Mouse (Mus musculus): Measurements from ENCODE around the gene Bcl2l10. TPM values are rescaled to one million over a fixed set of nuclear protein-coding genes. Genes with fewer than 3 reads are reported as not detected.

Bcl2l10 gene
- total and polyA plus RNA-seq, 3 experiments: 0.33 TPM; not detected in 2

DNA sequence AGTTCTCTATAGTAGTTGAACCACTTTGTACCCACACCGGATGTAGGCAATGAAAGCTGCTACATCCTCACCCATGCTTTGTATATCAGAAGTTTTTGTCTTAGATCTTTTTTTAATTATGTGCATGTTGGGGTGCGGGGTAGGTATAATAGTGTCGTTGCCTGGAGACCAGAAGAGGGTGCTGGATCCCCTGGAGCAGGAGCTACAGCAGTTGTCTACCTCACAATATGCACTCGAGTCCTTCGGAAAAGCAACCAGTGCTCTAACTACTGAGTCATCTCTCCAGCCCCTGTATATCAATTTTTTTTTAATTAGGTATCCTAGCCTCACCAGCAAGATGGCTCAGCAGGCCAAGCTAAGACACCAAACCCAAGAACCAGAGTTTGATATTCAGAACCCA is 40.5 kb upstream of the Bcl2l10 start:
- Histone ChIP-seq H3K27me3 (ENCODE audit: insufficient read depth, low read length) (peaks cover 5% of the 10 kb centered on the region), H3K4me1 (ENCODE audit: insufficient read depth, low read depth, low read length) (peaks cover 2% of the 10 kb centered on the region; the same call in 1 of the 2 replicates), H3K4me3 (ENCODE audit: low read depth, low read length) (no peak overlapping the region), H3K36me3 (replicated peaks) (no peaks in the 10 kb centered on the region), H3K9me3 (replicated peaks) (no peaks in the 10 kb centered on the region)
- ATAC-seq (ENCODE audit: extremely low read depth, insufficient number of reproducible peaks, low FRiP score, poor library complexity, severe bottlenecking): no peak
- no peak for DNase-seq (ENCODE audit: low spot score)
- no peak for TF ChIP-seq CTCF (IDR thresholded peaks at IDR 0.05; ENCODE audit: low read depth, low read length)
- no peak for TF ChIP-seq GATA2 (IDR thresholded peaks at IDR 0.05; ENCODE audit: borderline replicate concordance, low read depth, low read length)
- no peak for TF ChIP-seq POLR2AphosphoS5 (IDR thresholded peaks at IDR 0.05; ENCODE audit: insufficient replicate concordance, low read depth, low read length)
- TF ChIP-seq TAL1 (conservative IDR thresholded peaks at IDR 0.05; ENCODE audit: low read depth, low read length): no peak
- no peak for TF ChIP-seq GATA1 (IDR thresholded peaks at IDR 0.05; ENCODE audit: borderline replicate concordance, low read length)

DNA sequence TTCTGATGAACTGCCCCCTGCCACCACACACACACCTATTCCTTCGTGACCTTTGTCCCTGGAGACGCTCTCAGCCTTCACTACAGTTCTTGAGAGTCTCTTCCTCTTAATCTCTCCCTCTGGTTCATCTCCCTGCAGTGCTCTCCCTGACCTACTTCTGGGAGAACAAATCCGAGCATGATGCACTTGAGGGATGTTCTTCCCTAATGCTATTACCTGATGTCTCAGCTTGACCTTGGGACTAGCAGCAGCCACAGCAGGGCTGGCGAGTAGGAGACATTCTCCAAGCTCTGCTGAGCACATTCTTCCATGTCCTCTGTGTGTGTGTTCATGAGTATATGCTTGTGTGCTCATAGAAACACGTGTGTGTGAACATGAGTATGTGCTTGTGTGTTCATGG is 38.9 kb upstream of the Bcl2l10 start:
- H3K36me3 ChIP-seq (replicated peaks): no peaks in the 10 kb centered on the region
- peaks cover 8% of the 10 kb centered on the region for H3K27me3 ChIP-seq (ENCODE audit: insufficient read depth, low read length)
- H3K9me3 ChIP-seq (replicated peaks): no peaks in the 10 kb centered on the region
- DNase-seq (ENCODE audit: low spot score) (no peak), ATAC-seq (ENCODE audit: extremely low read depth, insufficient number of reproducible peaks, low FRiP score, poor library complexity, severe bottlenecking) (no peak)
- TF ChIP-seq GATA2 (IDR thresholded peaks at IDR 0.05; ENCODE audit: borderline replicate concordance, low read depth, low read length) (no peak), TAL1 (conservative IDR thresholded peaks at IDR 0.05; ENCODE audit: low read depth, low read length) (no peak), POLR2AphosphoS5 (IDR thresholded peaks at IDR 0.05; ENCODE audit: insufficient replicate concordance, low read depth, low read length) (no peak), GATA1 (IDR thresholded peaks at IDR 0.05; ENCODE audit: borderline replicate concordance, low read length) (no peak), CTCF (IDR thresholded peaks at IDR 0.05; ENCODE audit: low read depth, low read length) (no peak)
- H3K4me3 ChIP-seq (ENCODE audit: low read depth, low read length): no peak overlapping the region
- H3K4me1 ChIP-seq (ENCODE audit: insufficient read depth, low read depth, low read length): peaks cover 6% of the 10 kb centered on the region; the same call in 1 of the 2 replicates

DNA sequence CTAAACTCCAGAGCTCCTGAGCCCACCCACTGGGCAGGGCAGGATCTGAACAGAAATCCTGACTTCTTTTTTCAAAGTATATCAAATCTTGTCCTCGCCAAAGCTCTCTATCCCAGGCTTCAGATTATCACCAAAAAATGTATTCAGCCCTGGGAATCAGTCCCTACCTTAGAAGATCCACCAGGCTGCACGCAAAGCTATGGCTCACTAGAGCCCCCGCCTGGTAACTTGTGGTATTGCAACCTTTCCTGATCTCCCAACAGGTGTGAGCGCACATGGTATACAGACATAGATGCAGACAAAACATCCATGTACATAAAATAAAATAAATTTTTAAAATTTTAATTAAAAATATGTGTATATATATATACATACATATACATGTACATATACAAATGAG is 35.5 kb upstream of the Bcl2l10 start:
- TF ChIP-seq GATA2 (IDR thresholded peaks at IDR 0.05; ENCODE audit: borderline replicate concordance, low read depth, low read length) (no peak), CTCF (IDR thresholded peaks at IDR 0.05; ENCODE audit: low read depth, low read length) (peak; percentile 48; the same call in 1 of the 2 replicates)
- DNase-seq (ENCODE audit: low spot score): peak; percentile 31
- H3K4me1 ChIP-seq (ENCODE audit: insufficient read depth, low read depth, low read length): peaks cover 12% of the 10 kb centered on the region
- ATAC-seq (ENCODE audit: extremely low read depth, insufficient number of reproducible peaks, low FRiP score, poor library complexity, severe bottlenecking): no peak
- H3K27me3 ChIP-seq (ENCODE audit: insufficient read depth, low read length): peaks cover 20% of the 10 kb centered on the region
- H3K4me3 ChIP-seq (ENCODE audit: low read depth, low read length): no peak overlapping the region
- H3K9me3 ChIP-seq (replicated peaks): no peaks in the 10 kb centered on the region
- H3K36me3 ChIP-seq (replicated peaks): no peaks in the 10 kb centered on the region

DNA sequence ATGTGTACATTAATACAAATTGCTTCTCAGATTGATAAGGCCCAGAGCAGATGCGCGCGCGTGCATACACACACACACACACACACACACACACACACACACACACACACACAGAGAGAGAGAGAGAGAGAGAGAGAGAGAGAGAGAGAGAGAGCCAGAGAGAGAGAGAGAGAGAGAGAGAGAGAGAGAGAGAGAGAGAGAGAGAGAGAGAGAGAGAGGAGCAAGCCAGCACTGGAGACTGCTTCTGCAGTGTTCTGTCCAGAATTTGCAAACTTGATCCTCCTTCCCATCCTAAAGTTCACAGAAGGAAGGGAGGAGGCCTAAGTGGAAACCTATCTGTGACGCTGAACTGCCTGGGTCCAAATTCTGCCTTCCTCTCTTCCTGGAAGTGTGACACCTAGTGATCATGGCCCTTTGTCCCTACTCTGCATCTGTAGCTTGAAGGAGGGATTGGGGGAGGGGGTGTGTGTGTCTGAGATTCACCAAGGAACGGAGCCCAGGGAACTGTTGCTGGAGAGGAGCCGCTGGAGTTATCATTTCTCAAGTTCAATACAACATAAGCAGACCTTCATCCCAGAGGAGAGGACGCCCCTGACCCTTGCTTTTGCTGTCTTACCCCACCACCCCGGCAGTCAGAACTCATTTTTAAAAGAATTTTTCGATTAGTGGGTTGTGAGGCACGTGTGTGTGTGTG is 34.3 kb upstream of the Bcl2l10 start:
- peaks cover 20% of the 10 kb centered on the region for H3K27me3 ChIP-seq (ENCODE audit: insufficient read depth, low read length)
- no peak overlapping the region for H3K4me3 ChIP-seq (ENCODE audit: low read depth, low read length)
- H3K36me3 ChIP-seq (replicated peaks): no peaks in the 10 kb centered on the region
- no peaks in the 10 kb centered on the region for H3K9me3 ChIP-seq (replicated peaks)
- DNase-seq (ENCODE audit: low spot score) (no peak), ATAC-seq (ENCODE audit: extremely low read depth, insufficient number of reproducible peaks, low FRiP score, poor library complexity, severe bottlenecking) (no peak)
- TF ChIP-seq GATA1 (IDR thresholded peaks at IDR 0.05; ENCODE audit: borderline replicate concordance, low read length) (no peak), GATA2 (IDR thresholded peaks at IDR 0.05; ENCODE audit: borderline replicate concordance, low read depth, low read length) (no peak), TAL1 (conservative IDR thresholded peaks at IDR 0.05; ENCODE audit: low read depth, low read length) (no peak), POLR2AphosphoS5 (IDR thresholded peaks at IDR 0.05; ENCODE audit: insufficient replicate concordance, low read depth, low read length) (no peak), CTCF (IDR thresholded peaks at IDR 0.05; ENCODE audit: low read depth, low read length) (no peak)
- peaks cover 12% of the 10 kb centered on the region for H3K4me1 ChIP-seq (ENCODE audit: insufficient read depth, low read depth, low read length)

DNA sequence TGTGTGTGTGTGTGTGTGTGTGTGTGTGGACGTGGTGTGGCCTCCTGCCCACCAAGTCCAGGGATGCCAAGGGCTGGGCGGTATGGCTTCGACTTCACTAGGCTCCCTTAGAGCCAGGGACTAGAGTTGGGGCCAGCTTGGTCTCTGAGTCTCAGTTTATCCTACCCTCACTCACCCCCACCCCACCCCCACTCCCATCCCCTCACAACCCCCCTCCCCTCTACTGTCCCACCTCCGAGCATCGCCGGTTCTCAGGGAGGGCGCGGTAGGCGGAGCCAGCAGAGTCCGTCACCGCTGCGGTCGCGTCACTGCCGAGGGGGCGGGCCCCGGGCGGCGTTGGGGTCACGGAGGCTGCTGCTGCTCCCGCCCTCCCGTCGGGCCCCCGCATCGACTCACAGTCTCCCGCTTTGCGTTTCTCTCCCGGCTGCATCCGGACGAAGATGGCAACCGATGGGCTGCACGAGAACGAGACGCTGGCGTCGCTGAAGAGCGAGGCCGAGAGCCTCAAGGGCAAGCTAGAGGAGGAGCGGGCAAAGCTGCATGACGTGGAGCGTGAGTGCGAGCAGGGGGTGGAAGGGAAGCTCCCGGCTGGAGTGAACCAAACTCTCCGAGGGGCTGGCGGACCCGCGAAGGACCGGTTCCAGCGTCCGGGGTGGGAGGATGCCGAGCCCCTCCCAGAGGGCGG is 33.6 kb upstream of the Bcl2l10 start:
- ATAC-seq (ENCODE audit: extremely low read depth, insufficient number of reproducible peaks, low FRiP score, poor library complexity, severe bottlenecking): no peak
- Histone ChIP-seq H3K4me1 (ENCODE audit: insufficient read depth, low read depth, low read length) (peaks cover 12% of the 10 kb centered on the region), H3K4me3 (ENCODE audit: low read depth, low read length) (peak overlapping the region; percentile 66), H3K9me3 (replicated peaks) (no peaks in the 10 kb centered on the region), H3K27me3 (ENCODE audit: insufficient read depth, low read length) (peaks cover 20% of the 10 kb centered on the region), H3K36me3 (replicated peaks) (no peaks in the 10 kb centered on the region)
- DNase-seq (ENCODE audit: low spot score): peak; percentile 8
- TF ChIP-seq CTCF (IDR thresholded peaks at IDR 0.05; ENCODE audit: low read depth, low read length) (no peak), GATA2 (IDR thresholded peaks at IDR 0.05; ENCODE audit: borderline replicate concordance, low read depth, low read length) (no peak), GATA1 (IDR thresholded peaks at IDR 0.05; ENCODE audit: borderline replicate concordance, low read length) (no peak), TAL1 (conservative IDR thresholded peaks at IDR 0.05; ENCODE audit: low read depth, low read length) (no peak), POLR2AphosphoS5 (IDR thresholded peaks at IDR 0.05; ENCODE audit: insufficient replicate concordance, low read depth, low read length) (no peak)

DNA sequence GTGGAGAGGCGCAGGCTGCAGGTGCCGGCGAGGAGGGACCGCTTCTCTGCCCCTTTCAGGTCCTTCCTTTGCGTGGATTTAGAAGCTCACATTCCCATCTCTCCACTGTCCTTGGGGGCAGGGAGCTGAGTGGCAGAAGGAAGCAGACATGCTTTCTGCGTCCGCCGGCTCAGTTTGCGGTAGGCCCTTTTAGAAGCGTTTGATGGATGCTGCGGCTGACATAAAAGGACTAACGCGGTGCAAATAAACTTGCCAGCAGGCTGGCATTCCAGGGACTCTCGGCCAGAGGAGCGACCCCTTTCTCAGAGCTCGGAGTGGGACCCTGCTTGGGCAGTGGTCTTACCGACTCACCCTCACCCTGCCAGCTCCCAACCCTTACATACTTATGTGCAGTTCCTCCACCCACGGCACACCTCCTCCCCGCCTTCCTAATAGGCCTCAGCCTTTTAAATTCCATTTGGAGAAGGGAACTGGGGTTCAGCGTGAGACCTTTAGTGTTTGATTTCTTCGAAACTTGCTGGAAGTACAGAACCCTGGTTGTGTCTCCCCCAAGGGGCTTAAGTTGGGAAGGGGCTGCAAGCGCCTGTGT is 32.9 kb upstream of the Bcl2l10 start:
- Histone ChIP-seq H3K4me3 (ENCODE audit: low read depth, low read length) (peak overlapping the region; percentile 66; the same call in 1 of the 2 replicates), H3K36me3 (replicated peaks) (no peaks in the 10 kb centered on the region), H3K27me3 (ENCODE audit: insufficient read depth, low read length) (peaks cover 20% of the 10 kb centered on the region), H3K9me3 (replicated peaks) (no peaks in the 10 kb centered on the region), H3K4me1 (ENCODE audit: insufficient read depth, low read depth, low read length) (peaks cover 12% of the 10 kb centered on the region)
- ATAC-seq (ENCODE audit: extremely low read depth, insufficient number of reproducible peaks, low FRiP score, poor library complexity, severe bottlenecking) (no peak), DNase-seq (ENCODE audit: low spot score) (no peak)
- no peak for TF ChIP-seq CTCF (IDR thresholded peaks at IDR 0.05; ENCODE audit: low read depth, low read length)
- TF ChIP-seq GATA1 (IDR thresholded peaks at IDR 0.05; ENCODE audit: borderline replicate concordance, low read length): no peak
- no peak for TF ChIP-seq TAL1 (conservative IDR thresholded peaks at IDR 0.05; ENCODE audit: low read depth, low read length)
- TF ChIP-seq POLR2AphosphoS5 (IDR thresholded peaks at IDR 0.05; ENCODE audit: insufficient replicate concordance, low read depth, low read length): no peak
- TF ChIP-seq GATA2 (IDR thresholded peaks at IDR 0.05; ENCODE audit: borderline replicate concordance, low read depth, low read length): no peak
